Mouse (Mus musculus) urinary bladder, adult 2 months (tissue): ENCODE data around the gene Akap11. TPM values are rescaled to one million over a fixed set of nuclear protein-coding genes. Genes with fewer than 3 reads are reported as not detected.

Source experiments
- DNase-seq: peaks from one replicate; pipeline ENCODE4 v3.0.0; 2022; ENCODE audit warnings: low spot score
- polyA plus RNA-seq: library from polyadenylated mRNA; depleted of rRNA; stranded (reverse); fragments of >200 nt; gene quantifications from 2 replicates; pipeline ENCODE4 v1.2.3, GENCODE M21; 2012

Akap11 gene
- polyA plus RNA-seq, 1 experiment, result 19.9 TPM

DNA sequence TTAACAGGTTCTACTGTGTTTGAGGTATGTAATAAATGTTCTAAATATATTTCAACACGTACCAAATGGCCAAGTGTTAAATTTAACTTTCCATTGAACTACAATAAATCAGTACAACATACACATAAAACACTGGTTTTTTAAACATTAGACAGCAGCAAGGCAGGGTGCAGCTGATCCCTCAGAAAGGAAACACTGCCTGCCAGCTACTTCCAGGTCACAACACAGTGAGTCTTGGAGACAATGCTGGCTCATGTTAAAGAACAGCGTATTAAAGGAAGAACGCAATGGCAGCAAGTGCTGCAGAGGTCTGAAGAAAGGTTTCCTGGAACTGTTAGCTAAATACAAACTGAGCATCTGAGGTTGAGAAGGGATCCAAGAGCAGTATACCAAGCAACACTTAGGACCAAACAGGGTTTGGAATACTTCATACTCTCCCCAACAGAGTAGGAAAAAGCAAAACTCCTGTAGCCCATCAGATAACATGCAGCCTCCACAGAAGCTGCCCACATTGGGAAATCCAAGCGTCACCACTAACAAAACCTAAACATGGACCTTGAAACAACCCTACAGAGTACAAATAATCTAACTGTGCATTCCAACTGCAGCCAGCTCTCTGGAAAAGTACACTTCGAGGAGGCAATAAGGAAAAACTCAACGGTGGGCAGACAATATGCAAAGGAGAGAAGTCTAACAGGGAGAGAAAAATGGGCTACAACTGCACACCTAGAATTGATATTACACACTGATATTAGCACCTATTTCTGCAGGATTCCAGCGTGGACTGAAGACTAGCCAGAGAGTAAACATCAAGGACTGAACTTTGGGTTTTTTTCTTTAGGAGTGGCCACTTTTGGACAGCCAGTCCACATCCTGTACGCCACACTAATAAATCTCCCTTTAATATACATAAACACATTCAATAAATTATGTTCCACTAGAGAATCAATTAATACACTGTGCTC lies 7.9 kb downstream of the Akap11 start:
- no peak for DNase-seq

DNA sequence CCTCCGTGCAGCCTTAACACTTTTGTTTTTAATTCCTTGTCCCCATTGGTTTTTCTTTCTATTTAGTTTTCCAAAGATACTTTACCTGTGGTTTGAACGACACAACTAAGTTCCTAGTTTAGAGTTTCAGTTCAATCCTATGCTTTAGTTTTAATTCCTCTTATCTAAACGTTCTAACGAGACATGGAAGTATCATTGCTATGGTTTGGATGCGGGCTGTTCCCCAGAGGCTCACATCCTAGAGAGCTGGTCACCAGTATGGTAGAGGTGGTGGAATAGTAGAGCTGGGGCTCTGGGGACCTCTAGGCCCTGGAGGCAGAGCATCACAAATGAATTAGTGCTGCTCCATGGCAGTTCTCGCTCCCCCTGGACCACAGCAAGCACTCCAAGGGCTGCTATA lies 9.7 kb downstream of the Akap11 start:
- DNase-seq, result no peak

DNA sequence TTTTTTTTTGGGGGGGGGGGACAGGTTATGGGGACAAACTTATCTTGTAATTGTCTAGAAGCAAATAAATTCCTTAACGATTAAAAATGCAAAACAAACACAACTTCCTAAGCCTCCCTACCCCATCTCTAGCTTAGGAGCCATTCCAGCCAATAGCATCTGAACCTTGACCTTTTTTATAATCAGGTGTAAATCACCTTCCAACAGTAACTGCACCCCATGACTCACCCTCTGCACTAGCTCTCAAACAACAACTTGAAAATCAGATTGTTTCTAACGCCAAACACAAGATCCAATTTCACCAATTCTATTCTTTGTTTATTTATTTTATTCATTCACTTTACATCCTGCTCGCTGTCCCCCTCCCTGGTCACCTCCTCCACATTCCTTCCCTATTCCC lies 10.1 kb downstream of the Akap11 start:
- DNase-seq, result no peak

DNA sequence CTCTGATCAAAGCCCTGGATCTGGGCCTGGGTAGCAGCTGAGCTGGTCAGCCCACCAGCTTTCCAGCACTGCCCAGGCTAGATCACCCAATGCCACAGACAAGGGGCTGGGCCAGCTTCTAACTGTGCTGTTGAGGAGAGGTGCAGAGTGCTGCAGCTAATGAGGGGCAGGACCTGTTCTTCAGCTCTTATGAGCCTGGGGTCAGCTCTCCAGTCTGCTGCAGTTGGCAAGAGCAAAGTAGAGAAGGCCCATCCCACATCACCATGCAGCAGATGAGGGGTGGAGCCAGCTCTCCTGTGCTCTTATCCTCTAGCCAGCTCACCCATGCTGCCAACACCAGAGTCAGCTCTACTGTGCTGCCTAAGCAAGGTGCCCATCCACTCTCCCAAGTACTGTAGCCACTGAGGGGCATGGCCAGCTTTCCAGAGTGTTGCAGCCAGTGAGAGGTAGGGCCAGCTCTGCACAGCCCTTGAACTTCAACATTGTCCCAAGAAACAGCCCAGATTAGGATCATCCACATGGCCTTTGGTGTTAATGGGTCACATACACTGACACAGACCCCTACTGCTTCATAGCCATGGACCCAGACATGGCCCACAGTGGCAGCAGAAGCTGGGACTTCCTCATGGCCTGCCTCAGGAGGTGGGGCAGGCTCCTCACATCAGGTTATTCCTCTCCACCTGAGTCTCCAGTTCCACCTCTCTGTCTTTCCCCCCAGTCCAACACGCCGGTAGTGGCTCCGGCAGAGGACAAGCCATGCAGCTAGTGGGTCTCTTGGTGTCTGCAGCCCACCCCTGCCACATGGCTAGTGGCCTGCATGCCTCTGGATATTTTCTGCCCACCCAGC lies 10.8 kb downstream of the Akap11 start:
- DNase-seq, result no peak

DNA sequence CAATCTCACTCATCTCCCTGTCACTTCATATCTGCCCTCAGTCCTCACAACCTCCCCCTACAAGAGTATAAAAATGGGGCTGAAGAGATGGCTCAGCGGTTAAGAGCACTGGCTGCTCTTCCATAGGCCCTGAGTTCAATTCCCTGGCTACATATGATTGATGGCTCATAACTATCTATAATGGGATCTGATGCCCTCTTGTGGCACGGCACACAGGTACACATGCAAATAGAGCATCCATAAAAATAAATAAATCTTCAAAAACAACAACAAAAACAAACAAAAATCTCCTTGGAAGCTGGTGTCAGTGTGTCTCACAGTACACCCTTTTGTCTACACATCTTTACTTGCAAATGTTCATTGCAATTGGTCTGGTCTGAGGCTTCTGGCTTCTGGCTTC lies 11.5 kb downstream of the Akap11 start:
- no peak for DNase-seq

DNA sequence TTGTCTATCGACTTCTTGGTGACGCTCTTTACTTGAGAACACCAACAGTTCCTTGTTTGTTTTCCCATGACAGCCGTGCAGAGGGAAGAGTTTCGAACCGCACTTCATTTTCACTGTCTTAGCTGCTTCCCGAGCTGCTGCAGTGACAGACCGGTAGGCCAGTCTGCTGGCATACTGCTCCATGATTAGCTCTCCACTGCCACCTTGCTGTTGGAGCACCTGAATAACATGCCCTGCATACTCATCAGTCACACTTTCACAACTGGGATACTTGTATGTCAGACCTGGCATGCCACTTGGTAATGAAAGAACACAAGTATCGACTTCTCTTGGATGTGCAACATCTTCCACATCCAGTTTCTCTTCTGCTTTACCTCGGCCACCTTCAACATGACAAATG lies 25.9 kb downstream of the Akap11 start:
- DNase-seq, result no peak

DNA sequence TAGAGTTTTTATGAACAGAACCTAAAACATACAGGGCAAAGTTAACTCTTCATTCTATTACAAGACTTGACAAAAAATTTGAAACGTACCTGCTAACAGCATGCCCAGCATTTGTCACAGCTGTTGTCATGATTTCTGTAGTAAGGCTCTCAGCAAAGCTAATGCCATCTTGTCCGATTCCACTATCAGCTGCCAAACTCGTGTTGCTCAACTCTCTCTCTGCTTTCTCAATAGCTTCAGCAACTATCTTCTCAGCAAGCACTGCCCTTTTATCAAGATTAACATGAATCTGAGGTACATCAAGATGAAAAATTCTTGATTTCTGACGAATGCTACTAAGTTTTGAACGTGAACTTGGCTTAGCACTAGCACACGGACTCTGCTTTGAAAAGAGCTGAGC lies 26.8 kb downstream of the Akap11 start:
- DNase-seq, result no peak

DNA sequence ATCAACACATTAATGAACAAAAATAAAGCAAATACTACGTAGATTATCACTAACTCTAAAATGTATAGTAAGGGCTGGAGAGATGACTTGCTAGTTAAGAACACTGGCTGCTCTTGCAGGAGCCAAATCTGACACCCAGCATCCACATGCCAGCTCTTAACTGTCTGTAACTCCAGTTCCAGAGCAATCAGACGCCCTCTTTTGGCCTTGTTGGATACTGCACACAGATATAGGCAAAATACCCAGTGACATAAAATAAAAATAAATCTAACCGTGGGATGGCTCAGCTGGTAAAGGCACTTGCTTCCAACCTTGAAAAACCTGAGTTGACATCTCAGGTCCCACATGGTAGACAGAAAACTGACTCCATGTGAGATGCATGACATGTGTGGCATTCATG lies 36.0 kb downstream of the Akap11 start:
- DNase-seq, result no peak

DNA sequence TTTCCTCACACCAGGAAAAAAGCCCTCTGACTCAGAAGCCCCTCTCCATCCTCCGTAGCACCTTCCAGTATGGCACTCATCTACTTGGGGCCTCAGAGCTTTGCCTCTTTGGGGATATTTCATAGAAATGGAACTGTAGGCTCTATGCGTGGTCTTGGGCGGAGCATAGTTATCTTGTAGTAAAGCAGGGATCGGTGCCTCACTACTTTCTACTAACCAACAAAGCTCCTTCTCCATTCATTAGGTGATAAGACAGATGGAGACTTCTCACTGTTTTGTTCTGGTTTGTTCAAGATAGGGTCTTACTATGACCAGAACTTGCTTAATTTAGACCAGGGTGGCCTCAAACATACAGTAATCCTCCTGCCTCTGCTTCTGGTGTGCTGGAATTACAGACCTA lies 39.9 kb downstream of the Akap11 start:
- DNase-seq, result no peak

DNA sequence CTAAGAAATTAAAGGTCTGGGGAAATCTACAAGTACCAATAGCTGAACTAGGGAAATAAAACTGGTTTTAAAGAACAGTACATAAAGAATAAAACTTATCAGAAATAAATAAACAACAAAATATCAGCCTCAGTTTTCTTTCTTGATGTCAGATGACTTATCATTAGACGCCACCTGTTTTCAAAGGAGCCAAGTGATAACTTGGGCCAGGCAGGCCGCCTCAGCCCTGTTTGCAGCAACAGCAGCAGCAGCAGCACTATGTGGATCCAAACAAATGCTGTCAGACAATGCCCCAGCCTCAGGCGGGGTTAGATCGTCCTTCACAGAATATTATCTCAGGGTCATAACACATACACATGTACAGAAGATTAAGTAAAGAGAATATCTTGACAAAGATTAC lies 41.4 kb downstream of the Akap11 start:
- DNase-seq, result no peak

DNA sequence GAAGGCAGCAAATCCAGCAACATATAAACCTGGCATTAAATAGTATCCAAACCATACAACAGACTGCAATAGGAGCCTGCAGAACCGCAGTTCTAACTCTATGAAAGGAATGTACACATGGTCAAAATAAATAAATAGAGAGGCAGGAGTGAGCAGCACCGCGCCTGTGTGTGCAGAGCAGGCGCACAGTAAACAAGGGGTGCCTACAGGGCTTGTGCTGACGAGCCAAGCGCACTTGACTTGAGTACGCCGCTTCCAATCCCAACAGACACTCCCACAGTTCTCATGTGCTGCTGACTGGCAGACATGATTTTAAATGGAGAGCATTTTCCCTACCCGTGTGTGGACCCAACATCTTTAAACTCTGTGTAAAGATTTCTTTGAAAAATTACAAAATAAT lies 44.0 kb downstream of the Akap11 start:
- no peak for DNase-seq

DNA sequence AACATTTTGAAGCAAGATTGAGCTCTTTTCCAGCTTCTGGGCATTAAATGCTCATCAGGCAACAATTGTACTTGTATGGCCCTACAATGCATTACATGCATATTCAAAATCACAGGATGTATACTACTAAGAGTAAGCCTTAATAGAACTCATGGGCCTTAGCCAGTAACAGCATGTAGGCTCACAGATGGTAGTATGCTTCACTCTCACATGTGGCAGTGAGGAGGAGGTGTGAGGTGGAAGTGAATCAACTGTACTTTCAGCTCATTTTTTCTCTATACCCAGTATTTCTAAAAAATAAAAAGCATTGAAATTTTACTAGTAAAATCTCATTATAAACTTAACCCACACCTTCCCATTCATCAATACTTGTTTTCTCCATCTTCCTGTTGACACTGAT lies 45.2 kb downstream of the Akap11 start:
- DNase-seq, result no peak

DNA sequence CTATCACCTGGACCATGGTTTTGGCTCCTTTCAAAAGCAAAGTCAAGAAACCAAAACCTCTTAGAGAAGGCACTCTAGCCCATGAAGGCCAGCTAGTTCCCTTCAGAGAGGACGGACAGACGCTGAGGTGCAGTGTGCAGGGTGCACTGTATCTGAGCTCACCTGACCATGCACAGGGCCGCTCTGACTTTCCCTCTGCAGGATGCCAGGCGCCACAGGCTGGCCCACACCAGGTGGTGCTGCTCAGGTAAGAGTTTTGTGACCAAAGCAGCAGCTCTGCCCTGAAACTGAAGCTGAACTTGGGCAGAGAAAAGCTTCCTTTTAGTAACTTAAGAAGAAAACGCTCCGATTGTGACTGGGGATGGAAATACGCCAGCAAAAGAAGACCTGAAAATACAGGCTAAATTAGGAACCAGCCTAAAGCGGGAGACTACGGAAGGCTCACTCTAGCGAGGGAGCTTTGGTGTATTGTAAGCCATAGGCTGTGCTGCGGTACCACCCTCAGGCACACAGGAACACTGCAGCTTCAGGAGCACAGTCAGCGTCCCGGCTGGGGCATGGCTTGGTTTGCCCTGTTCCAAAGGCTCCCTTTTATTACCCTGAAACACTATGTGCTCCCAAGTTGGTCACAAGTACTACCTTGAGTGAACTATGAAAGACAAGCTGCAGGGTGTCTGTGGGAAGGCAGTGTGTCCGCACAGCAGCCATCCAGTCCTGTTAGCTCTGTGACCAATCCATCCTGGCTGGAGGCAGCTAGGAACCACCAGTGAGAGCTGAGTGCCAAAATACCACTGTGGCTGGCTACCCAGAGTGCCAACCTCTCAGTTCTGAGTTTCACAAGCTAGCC lies 54.0 kb downstream of the Akap11 start:
- DNase-seq, result no peak

DNA sequence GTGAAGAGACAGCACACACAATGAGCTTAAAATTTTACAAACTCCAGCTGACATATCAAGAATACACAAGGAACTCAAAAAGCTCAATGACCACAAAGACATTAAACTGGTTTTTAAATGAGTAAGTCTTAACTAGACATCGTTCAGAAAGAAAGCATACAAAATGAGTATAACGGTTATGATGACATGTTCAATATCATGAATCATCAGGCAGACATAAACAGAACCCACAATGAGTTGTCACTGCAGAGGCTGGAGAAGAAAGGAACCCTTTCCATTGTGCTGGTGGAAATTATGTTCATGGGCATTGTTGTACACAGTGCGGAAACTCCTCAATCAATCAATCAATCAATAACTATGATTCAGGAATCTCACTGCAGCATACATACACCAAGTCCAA lies 62.5 kb downstream of the Akap11 start:
- DNase-seq, result no peak

DNA sequence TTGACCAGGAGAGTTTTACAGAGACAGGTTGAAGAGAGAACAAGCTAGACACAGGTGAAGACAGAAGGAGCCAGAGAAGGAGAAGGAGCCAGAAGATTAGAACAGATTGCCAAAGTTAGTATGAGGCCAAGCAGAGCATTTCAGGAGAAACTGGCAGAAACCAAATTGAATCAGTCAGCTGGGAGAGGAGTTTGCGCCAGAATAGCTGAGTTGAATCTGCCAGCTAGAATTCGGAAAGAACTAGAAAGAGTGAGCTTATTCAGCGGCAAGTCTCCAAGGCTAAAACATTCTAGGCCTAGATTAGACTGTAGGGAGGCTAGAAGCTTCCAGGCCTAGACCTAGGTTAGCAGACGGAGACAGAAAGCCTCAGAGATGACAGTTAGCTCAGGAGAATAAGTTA lies 65.9 kb downstream of the Akap11 start:
- DNase-seq, result no peak

DNA sequence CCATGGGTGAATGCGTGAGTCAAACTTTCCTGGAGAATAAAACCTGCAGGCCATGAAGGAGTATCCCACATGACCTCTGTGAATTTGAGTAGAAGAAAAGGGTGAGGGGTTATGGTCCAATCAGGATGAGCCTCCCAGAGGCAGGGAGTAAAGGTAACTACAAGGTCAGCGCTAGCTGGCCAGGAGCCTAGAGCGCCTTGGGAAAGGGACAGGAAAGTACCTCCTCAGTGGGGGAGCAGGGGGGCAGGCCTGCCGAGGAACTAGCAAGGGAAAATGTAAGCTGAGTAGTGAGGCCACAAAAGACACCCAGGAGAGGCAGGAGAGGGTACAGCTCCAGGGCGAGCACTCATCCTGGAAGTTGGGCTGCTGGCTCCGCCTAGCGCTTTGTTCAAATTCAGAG lies 67.6 kb downstream of the Akap11 start:
- no peak for DNase-seq

DNA sequence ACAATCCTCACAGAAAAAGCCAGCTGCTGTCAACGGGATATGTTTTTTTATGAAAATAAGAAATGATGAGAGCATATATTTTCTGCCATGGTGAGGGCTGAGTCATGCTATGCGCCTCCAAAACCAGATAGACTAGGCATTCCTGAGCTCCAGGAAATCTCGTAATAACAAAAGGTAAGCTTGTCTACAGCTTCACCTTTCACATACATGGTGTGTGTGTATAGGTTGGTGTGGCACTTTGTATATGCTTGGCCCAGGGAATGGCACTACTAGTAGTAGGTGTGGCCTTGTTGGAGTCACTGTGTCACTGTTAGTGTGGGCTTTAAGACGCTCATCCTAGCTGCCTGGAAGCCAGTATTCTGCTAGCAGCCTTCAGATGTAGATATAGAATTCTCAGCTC lies 68.6 kb downstream of the Akap11 start:
- no peak for DNase-seq

DNA sequence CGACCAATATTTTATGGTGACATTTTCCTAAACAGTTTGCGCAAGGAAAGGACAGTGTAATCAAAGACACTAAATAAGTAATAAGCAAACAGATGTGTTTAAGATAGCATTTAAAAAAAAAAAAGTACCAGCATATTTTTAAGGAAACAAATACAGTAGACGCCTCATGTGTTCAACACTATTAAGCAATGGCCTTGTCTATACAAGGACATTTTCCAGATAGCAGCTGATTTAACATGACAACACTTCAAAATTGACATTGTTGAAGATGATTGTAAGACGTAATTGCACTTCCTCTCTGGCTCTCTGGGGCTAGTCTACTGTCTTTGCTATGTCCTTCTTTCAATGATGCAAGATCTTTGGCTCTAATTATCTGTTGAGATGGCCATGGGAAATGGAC lies 72.3 kb downstream of the Akap11 start:
- no peak for DNase-seq

DNA sequence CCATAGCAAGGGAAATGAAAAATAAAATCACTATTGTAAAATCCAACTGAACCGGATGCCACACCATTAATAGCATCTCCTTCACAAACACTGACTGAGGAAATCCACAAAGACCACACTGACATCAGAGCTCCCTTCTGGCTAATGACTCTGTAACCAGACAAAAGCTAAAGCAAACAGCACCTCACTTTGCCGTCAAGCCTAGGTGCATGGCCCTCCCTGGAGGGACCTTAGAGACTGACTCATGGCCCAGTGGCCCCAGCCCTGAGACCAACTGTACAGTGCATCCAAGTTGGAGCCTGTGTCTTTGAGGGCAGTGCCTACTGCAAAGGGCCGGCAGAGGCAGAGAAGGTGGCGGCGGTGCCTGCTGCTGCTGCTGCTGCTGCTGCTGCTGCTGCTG lies 77.5 kb downstream of the Akap11 start:
- no peak for DNase-seq

DNA sequence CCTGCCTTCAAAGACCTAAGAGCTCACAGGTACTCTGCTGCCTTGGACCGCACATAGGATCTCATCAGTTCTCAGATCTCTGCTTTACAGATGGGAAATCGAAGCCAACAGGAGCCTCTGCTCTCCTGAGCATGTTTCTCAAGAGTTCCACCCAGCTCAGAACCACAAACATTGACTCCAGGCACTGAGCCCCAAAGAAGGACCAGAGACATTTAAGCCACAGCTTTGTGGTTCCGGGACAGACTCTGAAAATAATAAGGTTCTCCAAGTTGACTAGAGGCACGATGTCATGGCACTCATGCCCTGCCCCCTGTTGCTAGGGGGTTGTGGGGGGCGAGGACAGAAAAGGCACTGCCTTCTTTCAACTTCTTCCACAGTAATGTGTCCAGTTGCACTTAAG lies 77.9 kb downstream of the Akap11 start:
- DNase-seq, result no peak

DNA sequence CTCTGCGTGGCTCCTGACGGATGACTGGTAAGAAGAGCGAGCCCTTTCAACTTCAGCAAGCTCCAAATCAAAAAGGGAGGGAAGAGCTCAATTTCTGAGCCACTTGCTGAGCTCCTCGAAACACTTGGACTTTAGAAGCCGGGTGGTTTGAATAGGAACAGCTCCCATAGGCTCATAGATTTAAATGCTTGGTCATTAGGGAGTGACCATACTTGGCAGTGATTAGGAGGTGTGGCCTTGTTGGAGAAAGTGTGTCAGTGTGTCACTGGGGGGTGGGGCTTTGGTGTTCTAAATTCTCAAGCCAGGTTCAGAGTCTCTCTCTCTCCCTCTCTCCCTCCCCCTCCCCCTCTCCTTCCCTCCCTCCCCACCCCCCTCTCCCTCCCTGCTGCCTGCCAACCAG lies 81.6 kb downstream of the Akap11 start:
- DNase-seq, result no peak

DNA sequence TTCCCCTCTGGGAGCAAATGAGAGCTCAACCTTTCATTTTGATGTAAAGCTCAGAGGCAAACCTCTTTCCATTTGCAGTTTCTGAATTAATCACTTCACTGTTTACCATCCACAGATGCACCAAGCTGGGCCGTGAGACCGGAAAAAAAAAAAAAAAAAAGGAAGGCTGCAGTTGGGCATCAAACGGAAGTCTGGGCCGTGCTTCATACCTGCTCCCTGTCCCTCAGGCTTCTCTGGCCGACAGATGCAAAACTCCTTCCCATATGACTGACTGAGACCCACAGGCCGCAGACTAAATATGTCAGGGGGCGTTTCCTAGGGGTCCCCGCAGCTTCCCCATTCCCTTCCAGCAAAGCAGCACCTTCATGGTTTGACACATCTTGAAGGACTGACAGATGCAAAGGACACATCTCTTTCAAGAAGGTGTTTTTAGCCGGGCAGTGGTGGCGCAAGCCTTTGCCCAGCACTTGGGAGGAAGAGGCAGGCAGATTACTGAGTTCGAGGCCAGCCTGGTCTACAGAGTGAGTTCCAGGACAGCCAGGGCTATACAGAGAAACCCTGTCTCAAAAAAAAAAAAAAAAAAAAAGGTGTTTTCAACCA lies 87.7 kb downstream of the Akap11 start:
- no peak for DNase-seq
